Mouse (Mus musculus) spleen, adult 2 months (tissue): ENCODE measurements around the gene Cbarp.

ENCODE experiments used
- CTCF ChIP-seq: fragments of 200-500 bp; IDR thresholded peaks from 2 replicates; pipeline ENCODE4 v1.5.1; 2011; ENCODE audit warnings: mild to moderate bottlenecking, inconsistent platforms; ENCODE audit not compliant: insufficient read depth, insufficient read length, insufficient replicate concordance; ENCODE audit errors: extremely low read depth
- POLR2A ChIP-seq: fragments of 200-500 bp; IDR thresholded peaks from 2 replicates; pipeline ENCODE4 v1.6.1; 2011; ENCODE audit warnings: low read depth, low read length, inconsistent platforms

DNA sequence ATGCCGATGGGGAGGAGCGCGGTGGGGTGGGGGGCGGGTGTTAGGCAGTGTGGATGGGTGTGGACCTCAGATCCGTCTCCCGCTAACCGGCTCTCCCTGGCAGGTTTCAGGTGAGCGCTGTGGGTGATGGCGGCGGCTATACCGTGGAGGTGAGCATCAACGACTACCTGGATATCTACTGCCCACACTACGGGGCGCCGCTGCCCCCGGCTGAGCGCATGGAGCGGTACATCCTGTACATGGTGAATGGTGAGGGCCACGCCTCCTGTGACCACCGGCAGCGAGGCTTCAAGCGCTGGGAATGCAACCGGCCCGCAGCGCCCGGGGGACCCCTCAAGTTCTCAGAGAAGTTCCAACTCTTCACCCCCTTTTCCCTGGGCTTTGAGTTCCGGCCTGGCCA is 46.0 kb upstream of the Cbarp start:
- TF ChIP-seq POLR2A (no peak), CTCF (no peak)
